Mouse (Mus musculus): ENCODE data around the gene Creld2.

The Creld2 gene

DNA sequence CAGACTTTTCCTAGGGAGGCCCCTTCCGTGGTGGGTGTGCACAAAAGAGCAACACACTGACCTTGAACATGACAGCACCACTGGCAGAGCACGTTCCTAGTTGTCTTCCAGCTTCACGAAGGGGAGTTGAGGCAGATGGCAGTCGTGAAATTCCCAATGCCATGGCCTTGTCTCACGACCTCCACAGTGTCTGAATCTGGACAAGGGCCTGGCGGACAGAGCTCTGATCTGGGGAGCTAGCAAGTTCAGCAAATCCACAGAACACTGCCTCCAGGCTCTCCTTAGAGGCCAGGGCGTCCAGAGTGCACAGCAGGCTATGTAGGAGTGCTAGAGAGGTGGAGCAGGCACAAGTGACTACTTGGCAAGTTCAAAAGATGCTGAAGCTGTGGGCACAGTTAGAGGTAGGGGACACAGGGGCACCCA is 47.5 kb downstream of the Creld2 start:
- ATAC-seq (ENCODE audit: low TSS enrichment): no peak

DNA sequence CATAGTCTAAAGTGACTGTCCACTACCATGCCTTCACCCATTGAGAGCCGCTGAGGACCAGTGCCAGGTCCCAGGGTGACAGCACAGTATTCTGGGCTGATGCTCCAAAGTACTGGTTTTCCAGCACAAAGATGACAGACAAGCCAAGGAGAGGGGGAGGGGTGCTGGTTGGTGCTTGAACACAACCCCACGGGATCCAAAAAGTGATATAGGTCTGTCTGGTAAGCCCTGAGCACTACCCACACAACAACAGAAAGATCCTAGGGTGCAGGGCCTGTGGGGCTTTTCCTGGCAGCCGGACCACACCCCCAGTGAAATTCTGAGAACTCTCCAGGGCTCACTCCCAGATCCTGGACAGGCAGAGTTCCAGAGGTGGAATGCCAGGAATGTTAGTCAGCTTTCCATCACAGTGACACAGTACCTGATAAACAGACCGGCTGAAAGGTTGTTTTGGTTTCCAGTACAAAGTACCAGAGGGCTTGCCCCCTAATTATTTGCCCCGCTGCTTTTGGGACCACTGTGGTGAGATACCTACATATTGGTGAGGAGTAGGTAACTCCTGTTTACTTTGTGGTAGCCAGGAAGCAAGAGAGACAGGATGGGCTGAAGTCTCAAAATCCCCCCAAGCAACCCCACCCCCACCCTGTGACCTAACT is 48.0 kb downstream of the Creld2 start:
- ATAC-seq (ENCODE audit: low TSS enrichment): no peak

DNA sequence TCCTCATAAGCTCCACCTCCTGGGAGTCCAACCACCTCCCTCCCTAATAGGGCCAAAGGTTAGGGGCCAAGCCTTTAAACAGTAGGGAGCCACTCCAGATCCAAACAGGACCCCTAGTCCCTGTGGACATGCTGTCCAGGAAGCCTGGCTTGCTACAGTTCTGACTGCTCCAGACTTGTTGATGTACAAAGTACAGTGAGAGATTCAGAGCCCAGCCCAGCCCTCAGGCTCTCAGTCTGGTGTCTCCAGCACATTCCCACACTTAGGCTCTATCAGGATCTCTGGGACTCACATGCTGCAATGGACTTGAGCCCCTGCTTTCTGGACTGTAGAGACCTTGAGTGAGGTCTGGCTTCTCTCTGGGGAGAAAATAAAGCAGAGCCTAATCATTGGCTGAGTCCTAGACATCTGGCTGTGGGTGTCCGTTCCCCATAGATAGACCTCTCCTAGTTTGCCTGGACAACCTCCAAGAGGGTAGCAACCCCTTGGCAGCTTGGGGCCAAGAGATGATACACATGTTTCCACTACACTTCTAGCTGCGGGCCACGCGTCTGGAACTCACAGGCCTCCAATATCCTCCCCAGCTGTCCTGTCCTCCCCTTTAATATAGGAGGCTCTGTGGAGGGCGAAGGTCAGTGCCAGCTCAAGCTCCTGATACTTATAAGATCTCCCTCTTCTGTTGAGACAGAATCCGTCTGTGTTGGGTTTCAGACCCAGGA is 48.7 kb downstream of the Creld2 start:
- ATAC-seq (ENCODE audit: low TSS enrichment): no peak

DNA sequence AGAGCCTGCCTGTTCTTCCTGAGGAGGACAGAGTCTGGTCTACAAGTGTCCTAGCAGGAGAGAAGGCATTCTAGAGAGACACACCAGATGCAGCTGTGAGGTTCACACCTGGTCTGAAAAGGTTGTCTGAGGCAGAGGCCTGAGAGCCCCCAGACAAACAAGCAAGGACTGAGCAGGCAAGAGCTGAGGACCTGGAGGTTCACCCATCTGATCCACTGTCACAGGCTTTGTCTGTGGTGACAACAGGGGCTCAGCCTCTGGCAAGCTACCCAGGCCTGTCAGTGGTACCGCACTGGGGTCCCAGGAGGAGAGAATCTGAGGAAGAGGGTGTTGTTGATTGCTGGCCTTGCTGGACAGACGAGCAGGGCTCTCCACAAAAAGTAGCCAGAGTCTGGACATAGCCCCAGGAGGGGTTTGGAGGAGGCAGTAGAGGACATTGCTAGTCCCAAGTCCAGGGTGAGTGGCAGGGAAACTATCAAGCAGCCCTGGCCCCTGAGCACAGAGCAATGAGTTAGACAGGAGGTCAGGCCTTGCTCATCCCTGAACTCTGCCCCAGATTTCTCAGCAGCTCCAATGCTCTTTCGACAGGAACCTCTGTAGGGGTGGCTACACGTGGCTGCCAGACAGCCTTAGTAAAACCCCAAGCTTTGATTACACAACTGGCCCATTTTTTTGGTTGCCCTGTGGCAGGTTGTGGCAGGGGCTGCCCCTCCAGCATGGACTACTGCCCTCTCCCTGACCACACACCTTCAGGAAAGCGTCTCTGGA is 51.2 kb downstream of the Creld2 start:
- ATAC-seq (ENCODE audit: low TSS enrichment): no peak

DNA sequence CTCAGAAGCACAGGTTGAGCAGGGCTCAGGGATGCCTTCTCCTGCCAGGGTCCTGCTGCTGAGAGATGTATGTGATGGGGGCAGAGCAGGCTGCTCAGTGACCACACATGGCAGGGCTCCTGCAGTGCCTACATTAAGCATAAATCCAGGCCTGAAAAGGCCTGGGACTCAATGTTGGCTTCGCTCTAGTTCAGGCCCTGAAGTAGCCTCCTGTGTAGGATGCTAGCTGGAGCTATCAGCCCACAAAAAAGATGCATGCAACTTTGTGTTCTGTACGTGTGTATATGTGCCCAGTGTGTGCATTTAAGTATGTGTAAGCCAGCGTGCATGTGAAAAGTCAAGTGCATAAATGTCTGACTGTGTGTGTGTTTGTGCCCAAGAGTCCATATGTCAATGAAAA is 54.6 kb downstream of the Creld2 start:
- ATAC-seq (ENCODE audit: low TSS enrichment): no peak

DNA sequence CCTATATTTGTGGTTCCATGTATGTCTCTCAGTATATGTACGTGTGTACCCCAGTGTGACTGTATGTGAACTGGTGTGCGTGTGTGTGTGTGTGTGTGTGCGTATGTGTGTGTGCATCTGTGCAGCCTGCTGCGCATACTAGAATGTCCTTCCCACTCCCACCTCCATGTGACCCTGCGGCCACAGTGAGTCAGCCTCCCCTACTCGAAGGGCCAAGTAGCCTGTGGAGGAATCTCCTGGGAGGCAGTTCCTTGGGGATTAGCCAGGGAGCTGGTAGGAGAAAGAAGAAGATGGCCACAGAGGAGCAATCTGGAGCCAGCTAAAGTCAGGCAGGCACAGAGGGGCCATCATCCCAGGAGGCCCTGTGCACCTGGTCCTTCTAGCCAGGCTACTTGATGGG is 55.0 kb downstream of the Creld2 start:
- no peak for ATAC-seq (ENCODE audit: low TSS enrichment)

DNA sequence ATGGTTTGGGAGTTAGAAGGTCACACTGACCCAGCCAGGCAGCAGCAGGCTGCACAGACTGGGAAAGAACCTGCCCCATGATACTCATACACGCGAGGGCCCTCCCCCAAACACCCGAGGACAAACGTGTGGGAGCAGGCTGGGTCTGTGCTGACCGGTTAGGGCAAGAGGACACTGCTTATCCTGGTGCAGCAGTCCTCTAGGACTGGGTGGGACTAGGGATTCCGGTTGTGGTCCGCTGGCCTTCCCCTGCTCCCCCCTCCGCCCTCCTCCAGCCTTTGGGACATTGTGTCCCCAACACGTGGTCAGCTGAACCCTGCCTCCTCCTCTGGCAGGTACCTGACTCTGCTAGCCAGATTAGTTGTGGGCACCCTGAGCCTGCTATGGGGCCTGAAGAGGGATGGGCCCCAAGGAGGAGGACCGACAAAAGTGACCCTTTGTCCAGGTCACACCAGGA is 56.2 kb downstream of the Creld2 start:
- ATAC-seq (ENCODE audit: low TSS enrichment): no peak
